Mouse (Mus musculus) c-Kit-positive CD71-positive TER-119-negative erythroid progenitor cells, embryonic 14.5 days (primary cell): ENCODE results near the gene Kdf1.
A peak's percentile ranks its signal among the peaks of the same experiment; 100 is the strongest.

Experiments used
- DNase-seq: peaks from one replicate; pipeline ENCODE4 v3.0.0-alpha.2; 2013; ENCODE audit warnings: low read depth

Gene Kdf1

GRCm38 (mm10) chr4:133518601-133519368, at the start of gene Kdf1:
Gene Kdf1, plus strand, starts transcription at chr4:133518963.
- DNase-seq, result no peak

- DNase-seq, result no peak
These were observed 49.6 kb upstream of the Kdf1 start for GRCm38 (mm10) chr4:133469122-133469521.

GRCm38 (mm10) chr4:133471135-133471821, 47.5 kb upstream of the Kdf1 start:
- DNase-seq, result no peak

GRCm38 (mm10) chr4:133473833-133474232, 44.9 kb upstream of the Kdf1 start:
- DNase-seq, result no peak

GRCm38 (mm10) chr4:133479458-133480184, 39.1 kb upstream of the Kdf1 start, which contains the start of gene Tent5b:
Gene Tent5b, plus strand, starts transcription at chr4:133480132.
- peak; percentile 97 for DNase-seq

GRCm38 (mm10) chr4:133480185-133480537, 38.6 kb upstream of the Kdf1 start:
- no peak for DNase-seq

- no peak for DNase-seq
These were observed 38.0 kb upstream of the Kdf1 start for GRCm38 (mm10) chr4:133480754-133481153.

GRCm38 (mm10) chr4:133481488-133481887, 37.3 kb upstream of the Kdf1 start:
- DNase-seq, result no peak

- DNase-seq, result no peak
These were observed 36.3 kb upstream of the Kdf1 start for GRCm38 (mm10) chr4:133482479-133482878.

GRCm38 (mm10) chr4:133484266-133485025, 34.3 kb upstream of the Kdf1 start:
- no peak for DNase-seq

- no peak for DNase-seq
These were observed 32.9 kb upstream of the Kdf1 start for GRCm38 (mm10) chr4:133485691-133486425.

- DNase-seq, result no peak
These were observed 31.9 kb upstream of the Kdf1 start for GRCm38 (mm10) chr4:133486673-133487357.

GRCm38 (mm10) chr4:133488619-133489392, 30.0 kb upstream of the Kdf1 start:
- no peak for DNase-seq

- no peak for DNase-seq
These were observed 29.1 kb upstream of the Kdf1 start for GRCm38 (mm10) chr4:133489489-133490245.

GRCm38 (mm10) chr4:133491800-133492199, 27.0 kb upstream of the Kdf1 start:
- peak; percentile 46 for DNase-seq

GRCm38 (mm10) chr4:133493895-133494294, 24.9 kb upstream of the Kdf1 start:
- no peak for DNase-seq

- peak; percentile 87 for DNase-seq
These were observed 24.3 kb upstream of the Kdf1 start for GRCm38 (mm10) chr4:133494432-133494831.

GRCm38 (mm10) chr4:133494867-133495266, 23.9 kb upstream of the Kdf1 start:
- DNase-seq, result no peak

- no peak for DNase-seq
These were observed 23.1 kb upstream of the Kdf1 start for GRCm38 (mm10) chr4:133495711-133496110.
